Mouse (Mus musculus) kidney, adult 11 months (tissue): ENCODE data around the gene Asic3.

Experiments used
- DNase-seq: peaks from one replicate; pipeline ENCODE4 v3.0.0; 2022

Asic3 gene

DNA sequence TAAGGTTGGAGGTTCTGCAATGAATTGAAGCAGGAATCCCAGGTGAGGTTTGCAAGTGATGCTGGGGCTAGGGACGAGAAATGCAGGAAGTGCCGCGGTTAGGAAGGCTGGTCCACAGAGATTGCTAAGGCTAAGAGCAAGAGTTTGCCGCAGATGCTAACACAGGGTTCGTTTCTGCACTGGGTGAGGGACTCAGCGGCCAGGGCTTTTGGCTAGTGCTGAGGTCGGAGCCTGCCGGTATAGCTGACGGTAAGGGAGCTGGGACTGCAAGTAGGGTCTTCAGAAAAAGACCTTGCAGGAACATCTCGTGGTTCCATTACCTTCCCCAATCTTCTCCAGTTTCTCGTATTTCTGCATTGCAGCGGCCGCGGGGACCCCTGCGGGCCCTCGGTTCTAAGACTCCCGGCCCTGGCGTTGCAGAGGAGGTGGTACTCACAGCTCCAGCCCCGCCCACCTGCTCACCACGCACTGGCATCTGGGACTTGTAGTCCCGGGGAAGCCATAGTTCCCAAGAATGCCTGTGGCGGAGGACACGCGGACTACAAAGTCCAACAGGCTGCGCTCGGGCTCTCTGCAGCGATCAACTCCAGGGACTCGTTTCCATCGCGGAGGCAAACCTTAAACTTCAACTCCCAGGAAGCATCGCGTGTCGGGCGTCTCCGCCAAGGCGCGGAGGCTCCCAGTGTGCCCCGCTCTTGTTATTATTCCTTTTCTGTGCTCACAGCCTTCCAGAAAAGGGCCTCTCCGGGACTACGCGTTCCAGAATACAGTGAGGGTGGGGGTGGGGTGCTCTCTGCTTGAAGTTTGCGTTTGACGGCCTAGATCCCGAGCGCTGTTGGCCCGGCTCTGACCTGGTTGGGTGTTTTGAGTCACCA lies 10.2 kb downstream of the Asic3 start, which contains the start of the genes Cdk5 and Slc4a2:
Cdk5 (minus strand) TSS at position 402 of the 875 bp plus-strand sequence.
Slc4a2 (plus strand) TSS at position 709 of the 875 bp plus-strand sequence.
- DNase-seq = peak; percentile 100

DNA sequence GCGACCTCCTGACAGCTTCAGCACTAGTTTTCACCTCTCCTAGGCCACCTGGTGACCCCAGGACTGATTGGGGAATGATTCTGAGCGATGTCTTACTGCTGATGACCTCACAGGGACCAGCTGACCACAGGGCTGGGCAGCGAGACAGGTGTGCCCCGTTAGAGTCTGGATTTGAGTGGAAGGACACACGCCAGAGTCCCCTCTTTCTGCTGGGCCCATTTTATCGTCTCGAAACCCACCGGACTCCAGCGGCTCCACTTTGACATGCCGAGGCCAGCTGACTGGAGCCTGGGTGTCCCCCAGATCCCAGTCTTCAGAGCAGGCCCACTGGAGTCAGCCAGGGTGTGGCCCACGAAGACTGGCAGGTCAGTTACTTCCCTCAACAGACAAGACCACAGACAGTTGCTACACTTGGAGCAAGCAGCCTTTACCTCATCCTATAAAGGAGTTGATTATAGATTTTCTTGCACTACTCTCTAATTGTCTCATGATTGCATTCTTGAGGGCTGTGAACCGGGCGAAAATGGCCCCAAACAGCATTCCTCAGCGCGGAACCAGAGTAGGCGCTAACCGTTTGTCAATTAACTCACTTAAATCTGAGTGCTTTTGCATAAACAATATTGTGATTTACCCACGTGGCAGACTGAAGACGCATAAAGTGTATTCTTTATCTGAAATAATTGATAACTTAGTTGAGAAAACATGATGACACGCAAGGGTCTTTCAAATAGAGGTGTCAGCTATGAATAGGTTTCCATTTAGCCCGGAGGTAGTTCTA lies 11.0 kb downstream of the Asic3 start:
- no peak for DNase-seq

DNA sequence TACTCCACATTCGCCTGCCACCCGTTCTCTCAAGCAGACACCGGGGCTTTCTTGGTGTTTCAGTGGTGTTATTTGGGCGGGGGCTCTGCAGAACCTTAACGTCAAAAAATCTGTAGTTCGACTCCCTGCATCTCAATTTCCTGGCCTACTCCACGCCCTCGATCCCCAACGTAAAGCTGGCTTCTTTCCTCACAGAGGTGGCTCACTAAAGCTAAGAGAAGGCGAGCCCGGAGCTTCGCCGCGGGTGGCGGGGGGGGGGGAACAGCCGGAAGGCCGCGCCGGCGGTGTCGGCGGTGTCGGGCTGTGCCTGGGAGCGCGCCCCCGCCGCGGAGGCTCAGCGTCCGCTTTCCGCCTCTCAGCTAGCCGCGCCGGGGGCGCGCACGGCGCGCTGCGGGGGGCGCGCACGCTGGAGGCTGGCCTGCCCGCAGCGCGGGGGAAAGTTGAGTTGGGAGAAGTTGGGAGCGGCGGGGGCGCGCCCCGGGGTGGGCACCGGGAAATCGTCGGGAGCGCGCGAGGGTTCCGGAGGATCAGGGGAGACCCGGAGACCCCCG lies 11.7 kb downstream of the Asic3 start:
- peak; percentile 80 for DNase-seq

DNA sequence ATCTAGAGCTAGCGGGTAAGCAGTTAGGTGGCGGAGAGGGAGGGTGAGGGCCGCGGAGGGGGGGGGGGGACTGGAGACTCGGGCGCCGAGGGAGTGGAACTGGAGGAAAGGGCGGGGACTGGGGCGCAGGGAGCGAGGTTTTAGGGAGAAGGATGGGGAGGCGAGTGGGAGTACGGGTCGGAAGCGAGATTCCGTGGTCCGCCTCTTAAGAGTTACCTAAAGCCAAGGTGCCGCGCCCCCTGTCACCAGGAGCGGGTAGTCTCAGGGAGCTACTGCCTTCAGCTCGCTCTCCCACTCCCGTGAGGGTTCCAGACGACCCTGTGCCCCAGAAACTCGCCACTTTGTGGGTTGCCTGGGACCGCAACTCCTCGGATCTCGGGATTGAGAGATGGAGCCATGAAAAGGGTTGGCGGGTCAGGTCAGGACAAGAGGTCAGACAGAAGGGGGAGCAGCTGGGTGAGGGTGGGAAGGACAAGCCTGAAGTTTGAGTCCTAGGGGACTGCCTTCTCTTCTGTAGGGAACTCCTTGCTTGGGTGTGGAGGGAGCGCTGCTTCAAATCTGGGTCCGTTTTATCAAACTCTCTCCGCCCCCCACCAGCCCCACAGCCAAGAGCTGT lies 12.3 kb downstream of the Asic3 start:
- no peak for DNase-seq

DNA sequence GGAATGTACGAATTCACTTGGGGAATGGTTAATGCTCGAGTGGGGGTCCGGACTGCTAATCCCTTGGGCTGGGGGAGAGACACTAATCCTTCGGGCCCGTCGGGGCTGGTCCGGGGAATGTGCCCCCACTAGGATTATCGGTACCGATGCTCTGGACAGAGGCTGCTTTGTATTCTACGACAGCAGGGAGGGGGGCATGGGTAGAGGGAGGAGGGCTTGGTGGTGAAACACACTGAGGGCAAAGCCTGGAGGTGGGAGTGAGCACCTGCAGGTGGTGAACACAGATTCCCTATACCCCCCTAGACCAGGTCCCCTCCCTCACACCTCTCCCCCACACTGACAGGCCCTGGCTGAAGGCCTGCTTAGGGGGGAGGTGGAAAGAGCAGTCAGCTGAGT lies 12.8 kb downstream of the Asic3 start:
- peak; percentile 46 for DNase-seq

DNA sequence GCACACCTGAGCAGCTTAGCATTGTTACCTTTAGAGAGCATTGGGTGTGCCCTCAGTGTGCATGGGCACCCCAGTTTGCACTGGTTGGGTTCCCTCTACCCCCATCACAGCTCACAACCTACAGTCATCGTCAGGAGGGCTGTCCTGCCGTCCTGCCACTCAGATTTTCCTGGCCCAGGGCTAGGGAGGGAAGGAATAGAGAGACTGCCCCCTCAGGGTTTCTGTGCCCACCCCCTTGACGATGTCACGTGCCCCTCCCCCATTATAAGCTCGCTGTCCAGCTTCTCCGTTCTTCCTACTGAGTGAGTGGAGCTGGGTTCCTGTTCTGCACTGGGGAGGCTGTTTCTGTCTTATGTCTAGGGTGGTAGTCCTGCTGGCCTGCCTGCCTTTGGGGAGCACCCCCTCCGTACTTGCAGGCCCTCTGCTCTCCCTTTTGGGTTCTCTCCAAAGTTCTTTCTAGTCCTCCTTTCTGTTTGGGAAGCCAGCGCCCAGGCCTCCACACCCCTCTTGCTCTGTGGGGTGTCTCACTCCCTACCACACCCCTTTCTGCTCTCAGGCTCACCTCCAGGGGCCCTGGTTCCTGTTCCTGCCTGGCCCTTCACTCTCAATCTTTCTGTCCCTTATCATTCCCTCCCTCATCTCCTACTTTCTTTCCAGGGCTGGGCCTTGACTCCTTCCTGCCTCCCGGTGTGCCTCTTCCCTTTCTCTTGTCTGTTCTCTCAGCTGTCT lies 13.5 kb downstream of the Asic3 start:
- peak; percentile 32 for DNase-seq

DNA sequence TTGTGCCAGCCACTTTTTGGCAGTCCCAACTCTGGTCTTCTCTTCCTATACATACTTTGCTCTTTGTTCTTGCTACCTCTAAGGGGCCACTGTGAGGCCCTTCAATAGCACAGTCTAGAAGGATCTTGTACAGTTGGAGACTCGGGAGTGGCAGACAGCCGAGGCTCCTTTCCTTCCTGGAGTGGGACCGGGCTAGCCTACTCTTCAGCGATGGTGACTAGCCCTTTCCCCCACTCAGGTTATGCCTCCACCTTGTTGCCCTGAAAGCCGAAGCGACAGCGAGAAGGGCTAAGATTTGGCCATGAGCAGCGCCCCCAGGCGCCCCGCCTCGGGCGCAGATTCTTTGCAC lies 14.1 kb downstream of the Asic3 start:
- DNase-seq = peak; percentile 40

DNA sequence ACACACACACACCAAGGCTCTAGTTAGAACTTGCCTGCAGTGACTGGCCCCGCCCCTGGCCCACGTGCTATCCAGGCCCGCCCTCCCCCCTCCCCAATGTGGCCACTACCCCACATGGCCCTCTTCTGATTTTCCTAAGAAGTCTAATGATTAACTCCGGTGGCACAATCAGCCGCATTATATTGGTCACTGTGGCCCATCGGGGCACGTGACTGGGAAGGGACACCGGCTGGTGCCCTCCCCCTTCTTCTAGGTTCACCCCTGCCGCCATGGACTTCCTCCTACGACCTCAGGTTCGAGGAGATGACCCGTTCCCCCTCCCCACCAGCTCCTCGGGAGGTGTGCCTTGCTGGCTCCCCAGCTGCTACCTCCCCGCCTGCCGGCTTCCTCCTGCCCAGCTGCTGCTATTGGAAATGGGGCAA lies 14.8 kb downstream of the Asic3 start:
- peak; percentile 94 for DNase-seq

DNA sequence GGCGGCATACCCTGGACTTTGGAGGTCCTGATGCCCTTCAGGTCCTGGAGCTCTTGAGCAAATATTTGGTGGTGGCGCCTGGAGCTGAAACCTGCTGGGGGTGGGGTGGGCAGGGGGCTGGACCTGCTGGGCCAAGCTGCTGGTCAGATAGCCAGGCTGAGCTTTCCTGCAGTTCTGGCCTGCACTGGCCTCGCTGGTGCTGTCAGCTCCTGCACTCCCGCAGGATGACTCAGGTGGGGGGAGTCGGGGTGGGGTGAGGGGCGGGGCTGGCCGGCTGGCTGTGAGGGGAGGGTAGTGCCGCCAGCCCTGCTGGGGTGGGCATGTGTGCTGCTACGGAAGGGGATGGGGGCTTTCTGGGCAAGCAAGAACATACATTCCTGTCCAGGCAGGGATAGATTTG lies 15.4 kb downstream of the Asic3 start:
- no peak for DNase-seq

DNA sequence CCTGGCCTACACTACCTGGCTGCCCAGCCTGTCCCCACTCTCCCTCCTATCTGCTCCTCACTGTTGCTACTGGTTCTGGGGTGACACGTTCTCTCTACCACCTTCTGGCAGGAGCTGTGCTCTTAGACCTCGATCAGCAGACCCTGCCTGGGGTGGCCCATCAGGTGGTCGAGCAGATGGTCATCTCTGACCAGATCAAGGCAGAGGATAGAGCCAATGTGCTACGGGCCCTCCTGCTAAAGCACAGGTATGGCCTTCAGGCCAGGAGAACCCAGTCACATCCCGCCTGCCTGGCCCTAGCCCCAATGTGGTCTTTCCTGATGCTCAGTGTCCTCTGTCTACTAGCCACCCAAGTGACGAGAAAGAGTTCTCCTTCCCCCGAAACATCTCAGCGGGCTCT lies 20.8 kb downstream of the Asic3 start:
- no peak for DNase-seq

DNA sequence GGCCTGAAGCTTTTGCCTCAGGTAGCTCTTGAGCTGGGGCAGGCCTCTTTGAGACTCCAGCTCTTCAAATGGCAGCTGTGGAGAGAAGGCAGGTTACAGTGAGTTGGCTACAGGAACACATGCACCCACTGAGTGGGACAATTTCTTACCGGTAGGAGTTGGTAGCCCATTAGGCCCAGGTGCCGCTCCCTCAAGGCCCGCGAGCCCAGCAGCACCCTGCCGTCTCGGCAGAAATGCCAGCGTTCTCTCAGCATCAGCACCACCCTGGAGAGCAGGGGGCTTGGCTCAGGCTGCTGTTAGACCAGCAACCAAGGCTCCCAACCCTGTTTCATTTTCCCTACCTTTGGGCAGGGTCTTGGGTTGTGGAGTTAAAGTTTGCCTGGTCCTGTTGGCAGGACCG lies 28.0 kb downstream of the Asic3 start:
- no peak for DNase-seq

DNA sequence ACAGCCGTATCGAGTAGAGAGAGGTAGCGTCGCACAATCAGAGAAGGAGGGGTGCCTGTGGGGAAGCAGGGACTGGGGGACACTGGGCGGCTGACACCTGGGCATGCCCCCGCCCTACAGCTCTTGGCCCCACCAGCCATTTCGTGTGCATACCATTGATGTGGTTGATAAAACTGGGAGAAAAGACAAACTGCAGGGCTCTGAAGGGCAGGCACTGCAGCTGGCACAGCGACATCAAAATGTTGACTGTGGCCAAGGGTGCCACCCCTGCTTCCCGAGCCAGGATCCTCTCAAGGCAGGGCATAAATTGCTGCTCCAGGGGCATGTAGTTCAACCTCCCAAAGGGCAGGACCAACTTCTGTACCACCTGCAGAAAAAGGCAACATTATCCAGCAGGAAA lies 28.8 kb downstream of the Asic3 start:
- DNase-seq = no peak

DNA sequence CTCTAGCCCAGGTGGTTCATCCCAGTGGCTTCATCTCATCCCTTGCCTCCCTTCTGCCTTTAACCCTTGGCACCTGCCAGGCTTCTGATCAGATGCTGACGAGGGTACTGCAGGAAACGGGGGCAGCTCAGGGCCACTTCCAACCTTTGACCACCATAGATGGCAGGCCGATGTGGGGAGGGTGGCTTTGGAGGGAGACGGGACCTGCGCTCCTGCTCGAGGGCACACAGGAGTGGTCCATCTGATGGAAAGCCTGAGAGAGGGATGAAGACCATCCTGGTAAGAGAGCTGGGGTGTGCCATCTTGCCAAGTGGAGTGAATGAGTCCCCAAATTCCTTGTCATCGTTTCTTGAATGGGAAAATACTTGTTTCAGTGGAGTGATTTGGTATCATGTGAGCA lies 30.0 kb downstream of the Asic3 start:
- peak; percentile 4 for DNase-seq

DNA sequence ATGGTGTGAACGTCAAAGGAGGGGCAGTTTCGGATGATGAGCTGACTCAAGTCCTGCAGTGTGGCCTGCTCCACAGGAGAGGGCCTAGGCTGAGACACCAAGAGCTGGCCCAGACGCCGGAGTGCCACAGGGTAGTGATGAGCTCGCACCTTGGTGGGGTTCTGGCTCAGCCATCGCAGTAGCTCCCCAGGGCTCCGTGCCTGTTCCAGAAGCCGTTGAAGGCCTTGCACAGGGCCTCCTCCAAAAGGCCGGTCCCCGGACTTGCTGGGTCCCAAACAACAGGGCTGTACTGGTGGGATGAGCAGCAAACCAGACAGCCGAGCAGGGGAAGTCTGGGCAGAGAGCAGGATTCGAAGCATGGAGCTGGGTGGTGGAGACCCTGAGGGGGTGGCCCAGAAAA lies 30.7 kb downstream of the Asic3 start:
- DNase-seq = peak; percentile 31

DNA sequence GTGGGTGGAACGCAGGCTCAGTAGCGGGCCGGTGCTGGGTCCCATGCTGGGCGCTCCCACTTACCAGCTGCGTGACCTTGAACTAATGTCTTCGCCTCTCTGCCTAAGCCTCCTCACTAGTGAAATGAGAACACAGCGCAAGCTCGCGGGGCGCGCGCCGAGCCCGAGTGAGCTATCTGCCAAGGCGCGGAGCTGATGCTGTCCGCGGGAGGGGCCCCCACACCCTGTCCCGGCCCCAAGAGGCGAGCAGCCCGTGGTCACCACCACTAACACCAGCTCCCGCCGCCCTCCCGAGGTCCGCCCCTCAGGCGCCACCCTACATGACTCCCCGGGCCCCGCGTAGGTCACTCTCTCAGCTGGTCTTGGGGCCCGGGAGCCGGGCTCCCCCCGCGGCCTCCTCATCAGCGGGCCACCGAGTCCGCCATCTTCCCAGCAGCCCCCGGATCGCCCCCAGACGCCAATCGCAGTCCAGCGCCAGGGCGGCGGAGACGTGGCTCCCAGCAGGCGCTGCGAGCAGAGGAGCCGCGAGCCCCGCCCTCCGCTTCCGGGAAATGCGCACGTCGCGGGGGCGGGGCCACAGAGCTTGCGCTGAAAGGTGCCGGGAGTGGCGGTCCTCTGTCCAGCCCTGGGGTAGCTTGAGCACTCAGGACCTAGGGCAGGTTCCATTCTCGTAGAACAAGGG lies 31.7 kb downstream of the Asic3 start, which contains the start of gene Fastk:
Fastk (minus strand) TSS at position 542 of the 682 bp plus-strand sequence.
- DNase-seq = peak; percentile 92

DNA sequence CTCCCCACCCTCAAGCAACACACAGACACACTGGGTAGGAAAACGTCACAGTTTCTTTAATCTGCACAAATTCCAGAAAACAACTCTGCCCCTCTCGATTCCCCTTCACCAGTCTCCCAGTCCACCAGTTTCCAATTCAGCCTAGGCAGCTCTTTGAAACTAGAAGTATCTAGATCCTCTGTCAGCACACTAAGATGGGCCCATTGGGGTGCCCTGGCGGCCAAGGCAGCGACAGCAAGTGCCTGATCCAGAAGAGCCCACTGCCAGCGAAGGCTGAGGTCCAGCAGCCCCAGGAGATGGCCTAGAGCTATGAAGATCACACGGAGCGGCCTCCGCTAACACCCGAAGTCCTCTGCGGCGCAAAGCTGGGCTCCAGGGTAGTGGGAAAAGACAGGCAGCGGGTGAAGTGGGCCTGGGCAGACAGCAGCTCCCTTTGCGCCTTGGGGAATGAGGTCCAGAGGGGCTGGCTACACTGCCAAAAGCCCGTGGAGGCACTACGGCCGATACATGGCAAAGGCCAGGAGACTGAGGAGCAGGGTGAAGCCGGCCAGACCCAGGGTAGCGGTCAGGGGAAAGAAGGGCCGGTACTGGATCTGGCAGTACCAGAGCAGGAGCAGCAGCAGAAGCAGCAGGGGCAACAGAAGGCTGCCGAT lies 32.4 kb downstream of the Asic3 start:
- DNase-seq = no peak

DNA sequence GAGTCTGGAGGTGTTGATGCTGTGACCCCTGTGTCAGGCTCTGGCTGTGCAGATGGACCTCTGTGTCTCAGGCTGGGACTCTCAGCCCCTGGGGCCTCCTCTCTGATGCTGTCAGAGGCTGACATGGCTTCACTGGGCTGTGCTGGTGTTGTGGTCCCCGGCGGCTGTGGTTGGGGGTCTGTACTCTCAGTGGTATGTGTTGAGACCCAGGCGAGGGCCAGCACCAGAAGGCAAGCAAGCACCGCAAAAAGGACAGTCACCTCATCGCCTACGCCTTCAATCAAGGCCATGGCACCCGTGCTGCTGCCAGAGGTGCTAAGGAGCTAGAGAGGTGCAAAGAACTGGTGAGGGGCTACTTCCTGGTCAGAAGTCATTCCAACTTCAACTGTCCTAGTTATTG lies 33.4 kb downstream of the Asic3 start:
- no peak for DNase-seq

DNA sequence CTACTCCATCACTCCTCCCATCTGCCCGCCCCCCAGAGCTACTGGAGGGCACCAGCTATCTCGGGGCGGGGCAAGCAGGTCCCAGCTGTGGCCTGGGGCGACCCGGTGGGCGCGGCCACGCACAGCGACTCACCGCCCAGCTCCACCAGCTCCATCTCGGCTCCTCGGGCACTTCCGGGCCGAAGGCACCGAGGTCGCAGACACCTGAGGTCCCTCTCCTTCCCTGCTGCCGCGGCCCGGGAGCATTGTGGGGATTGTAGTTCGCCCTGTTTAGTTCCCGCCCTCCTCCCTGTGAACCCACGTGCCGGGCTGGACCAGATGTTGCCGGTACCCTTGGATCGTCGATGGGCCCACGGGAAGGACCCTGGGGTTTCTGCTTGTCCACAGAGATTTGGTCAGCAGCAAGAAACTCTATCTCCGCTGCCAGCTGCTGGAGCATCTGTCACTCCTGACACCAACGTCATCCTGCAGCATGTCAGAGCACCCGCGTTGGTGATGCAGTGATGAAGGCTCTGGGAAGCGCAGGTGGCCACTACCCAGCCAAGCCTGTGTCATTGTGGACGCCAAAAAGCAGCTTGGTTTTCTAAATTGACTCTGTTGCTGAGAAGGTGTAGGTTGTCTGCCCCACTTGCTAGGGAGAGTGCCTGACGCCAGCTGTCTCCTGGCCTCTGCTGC lies 34.6 kb downstream of the Asic3 start, which contains the start of gene Tmub1:
Tmub1 (minus strand) TSS at position 231 of the 675 bp plus-strand sequence.
- DNase-seq = peak; percentile 94

DNA sequence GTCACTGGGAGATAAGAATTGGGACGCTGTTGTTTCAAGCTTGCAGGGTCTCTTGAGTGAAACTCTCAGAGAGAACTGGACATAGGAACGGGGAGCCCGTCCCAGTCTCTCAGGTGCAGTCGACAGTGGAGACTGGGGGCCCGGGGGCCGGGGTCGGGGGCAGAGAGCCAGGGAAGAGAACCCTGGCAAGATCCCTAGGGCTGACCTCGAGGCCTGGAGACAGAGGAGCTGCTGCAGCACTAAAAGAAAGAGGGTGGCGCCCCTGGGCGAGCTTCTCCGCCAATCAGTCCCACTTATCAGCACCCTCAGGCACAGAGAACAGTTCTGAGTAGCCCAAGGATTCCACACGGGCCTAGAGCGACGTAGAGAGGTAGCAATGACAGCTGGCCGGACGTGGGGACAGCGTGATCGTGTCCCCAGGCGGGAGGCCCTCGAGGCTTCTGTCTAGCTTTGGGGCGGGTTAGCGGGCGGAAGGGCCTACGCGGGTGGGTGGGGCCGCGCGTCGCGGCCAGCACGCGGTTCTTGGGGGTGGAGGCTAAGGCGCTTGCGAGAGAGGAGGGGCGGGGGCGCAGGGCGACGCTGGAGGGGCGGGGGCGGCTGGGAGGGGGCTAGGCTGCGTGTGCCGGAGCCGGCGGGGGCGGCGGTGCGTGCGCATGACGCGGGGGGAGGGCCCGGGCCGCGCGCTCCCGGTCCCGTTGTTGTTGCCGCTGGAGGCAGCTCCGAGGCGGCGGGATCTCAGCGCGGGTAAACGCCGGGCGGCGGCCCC lies 38.3 kb downstream of the Asic3 start:
- DNase-seq = peak; percentile 75
